Mouse (Mus musculus) hindbrain, embryonic 12.5 days (tissue): ENCODE measurements at regions not wholly inside any gene's neighbourhood (a gene's known extent, or its start where the extent isn't known, plus 50 kb on each side); places are given as distances from the start of the nearest gene placed in this dataset.

Source experiments
- ATAC-seq: fragments of 200-750 bp; cut with Nextera tagmentation; 2 replicates; pipeline ENCODE4 v1.8.0; 2017; ENCODE audit warnings: moderate TSS enrichment; ENCODE audit not compliant: low FRiP score
- H3K27ac ChIP-seq: fragments of 300-500 bp; sonication (generic); 2 replicates; pipeline ENCODE4 v1.5.1; 2016; ENCODE audit warnings: mild to moderate bottlenecking
- H3K27me3 ChIP-seq: fragments of 300-500 bp; sonication (generic); 2 replicates; pipeline ENCODE4 v1.6.1; 2016; ENCODE audit warnings: mild to moderate bottlenecking
- H3K36me3 ChIP-seq: fragments of 300-500 bp; sonication (generic); 2 replicates; pipeline ENCODE4 v1.6.1; 2016; ENCODE audit warnings: mild to moderate bottlenecking
- H3K4me1 ChIP-seq: fragments of 300-500 bp; sonication (generic); 2 replicates; pipeline ENCODE4 v1.6.1; 2016
- H3K4me2 ChIP-seq: fragments of 300-500 bp; sonication (generic); replicated peaks from 2 replicates; pipeline ENCODE4 v1.6.1; 2016; ENCODE audit warnings: mild to moderate bottlenecking
- H3K4me3 ChIP-seq: fragments of 300-500 bp; sonication (generic); 2 replicates; pipeline ENCODE4 v1.5.1; 2016; ENCODE audit warnings: mild to moderate bottlenecking
- H3K9ac ChIP-seq: fragments of 300-500 bp; sonication (generic); 2 replicates; pipeline ENCODE4 v1.6.1; 2016; ENCODE audit warnings: mild to moderate bottlenecking, moderate library complexity
- H3K9me3 ChIP-seq: fragments of 300-500 bp; sonication (generic); replicated peaks from 2 replicates; pipeline ENCODE4 v1.6.1; 2016; ENCODE audit warnings: mild to moderate bottlenecking
- WGBS: fragments of 180-500 bp; shearing (Covaris S2); methylation state at CpG from one replicate; pipeline ENCODE4 v1.1.7; 2016; 5-methylcytosine and 5-hydroxymethylcytosine counted together

- Histone ChIP-seq H3K4me1 (no peaks in the 10 kb centered on the region), H3K4me2 (no peak overlapping the region), H3K27me3 (no peaks in the 10 kb centered on the region), H3K4me3 (no peak overlapping the region), H3K9me3 (no peaks in the 10 kb centered on the region), H3K36me3 (no peaks in the 10 kb centered on the region), H3K9ac (no peak overlapping the region), H3K27ac (no peak overlapping the region)
- no peak for ATAC-seq
- WGBS, result 81% methylated on average over 6 of the region's 6 CpGs
Measured at GRCm38 (mm10) chr10:37257544-37257943, 118.8 kb upstream of the Marcks start.

- Histone ChIP-seq H3K27me3 (no peaks in the 10 kb centered on the region), H3K36me3 (no peaks in the 10 kb centered on the region), H3K9me3 (no peaks in the 10 kb centered on the region), H3K9ac (no peak overlapping the region), H3K4me3 (no peak overlapping the region), H3K4me2 (no peak overlapping the region), H3K4me1 (peaks cover 14% of the 10 kb centered on the region), H3K27ac (peak overlapping the region; percentile 66)
- ATAC-seq, result peak; percentile 77
- 27% methylated on average over 6 of the region's 6 CpGs for WGBS
Measured at GRCm38 (mm10) chr10:37250934-37251521, 112.3 kb upstream of the Marcks start.

GRCm38 (mm10) chr10:37250157-37250556 is 111.4 kb upstream of the Marcks start:
- no peak overlapping the region for H3K4me3 ChIP-seq
- H3K27ac ChIP-seq, result peak overlapping the region; percentile 66; the same call in 1 of the 2 replicates
- no peaks in the 10 kb centered on the region for H3K27me3 ChIP-seq
- no peak overlapping the region for H3K4me2 ChIP-seq
- 48% methylated on average over 2 of the region's 2 CpGs for WGBS
- no peaks in the 10 kb centered on the region for H3K36me3 ChIP-seq
- H3K4me1 ChIP-seq, result peaks cover 14% of the 10 kb centered on the region
- no peaks in the 10 kb centered on the region for H3K9me3 ChIP-seq
- H3K9ac ChIP-seq, result no peak overlapping the region
- no peak for ATAC-seq

- Histone ChIP-seq H3K27ac (no peak overlapping the region), H3K4me1 (peaks cover 14% of the 10 kb centered on the region), H3K9ac (no peak overlapping the region), H3K9me3 (no peaks in the 10 kb centered on the region), H3K27me3 (no peaks in the 10 kb centered on the region), H3K4me2 (no peak overlapping the region), H3K4me3 (no peak overlapping the region), H3K36me3 (no peaks in the 10 kb centered on the region)
- ATAC-seq, result no peak
- WGBS, result 66% methylated on average over 4 of the region's 4 CpGs
Measured at GRCm38 (mm10) chr10:37249511-37249910, 110.8 kb upstream of the Marcks start.

- Histone ChIP-seq H3K36me3 (no peaks in the 10 kb centered on the region), H3K4me3 (no peak overlapping the region), H3K27ac (no peak overlapping the region), H3K4me2 (no peak overlapping the region), H3K9ac (no peak overlapping the region), H3K4me1 (peaks cover 14% of the 10 kb centered on the region), H3K27me3 (no peaks in the 10 kb centered on the region), H3K9me3 (no peaks in the 10 kb centered on the region)
- no peak for ATAC-seq
Measured at GRCm38 (mm10) chr10:37247121-37247520, 108.4 kb upstream of the Marcks start.

GRCm38 (mm10) chr10:37243136-37243535 is 104.4 kb upstream of the Marcks start:
- no peak overlapping the region for H3K9ac ChIP-seq
- H3K4me3 ChIP-seq, result no peak overlapping the region
- WGBS, result 90% methylated on average over 2 of the region's 2 CpGs
- no peaks in the 10 kb centered on the region for H3K4me1 ChIP-seq
- H3K27me3 ChIP-seq, result no peaks in the 10 kb centered on the region
- H3K4me2 ChIP-seq, result no peak overlapping the region
- no peak for ATAC-seq
- no peak overlapping the region for H3K27ac ChIP-seq
- H3K36me3 ChIP-seq, result no peaks in the 10 kb centered on the region
- H3K9me3 ChIP-seq, result no peaks in the 10 kb centered on the region

- H3K36me3 ChIP-seq, result no peaks in the 10 kb centered on the region
- no peak for ATAC-seq
- no peak overlapping the region for H3K4me3 ChIP-seq
- no peak overlapping the region for H3K4me2 ChIP-seq
- no peaks in the 10 kb centered on the region for H3K9me3 ChIP-seq
- 60% methylated on average over 4 of the region's 4 CpGs for WGBS
- no peaks in the 10 kb centered on the region for H3K4me1 ChIP-seq
- H3K27me3 ChIP-seq, result no peaks in the 10 kb centered on the region
- H3K9ac ChIP-seq, result no peak overlapping the region
- H3K27ac ChIP-seq, result no peak overlapping the region
Measured at GRCm38 (mm10) chr10:37241821-37242263, 103.1 kb upstream of the Marcks start.

GRCm38 (mm10) chr10:37240634-37241033 is 101.9 kb upstream of the Marcks start:
- H3K27me3 ChIP-seq, result no peaks in the 10 kb centered on the region
- H3K4me2 ChIP-seq, result no peak overlapping the region
- no peak overlapping the region for H3K27ac ChIP-seq
- ATAC-seq, result no peak
- no peak overlapping the region for H3K4me3 ChIP-seq
- H3K9me3 ChIP-seq, result no peaks in the 10 kb centered on the region
- WGBS, result 72% methylated on average over 4 of the region's 4 CpGs
- H3K9ac ChIP-seq, result no peak overlapping the region
- no peaks in the 10 kb centered on the region for H3K4me1 ChIP-seq
- no peaks in the 10 kb centered on the region for H3K36me3 ChIP-seq

GRCm38 (mm10) chr10:37240201-37240600 is 101.5 kb upstream of the Marcks start:
- H3K36me3 ChIP-seq, result no peaks in the 10 kb centered on the region
- H3K9ac ChIP-seq, result no peak overlapping the region
- no peak overlapping the region for H3K4me2 ChIP-seq
- ATAC-seq, result no peak
- no peak overlapping the region for H3K4me3 ChIP-seq
- no peak overlapping the region for H3K27ac ChIP-seq
- WGBS, result 81% methylated on average over 3 of the region's 3 CpGs
- no peaks in the 10 kb centered on the region for H3K9me3 ChIP-seq
- no peaks in the 10 kb centered on the region for H3K4me1 ChIP-seq
- H3K27me3 ChIP-seq, result no peaks in the 10 kb centered on the region

GRCm38 (mm10) chr10:37236001-37236822 is 97.5 kb upstream of the Marcks start:
- no peaks in the 10 kb centered on the region for H3K27me3 ChIP-seq
- no peak for ATAC-seq

GRCm38 (mm10) chr10:37231936-37232556 is 93.3 kb upstream of the Marcks start:
- H3K27ac ChIP-seq, result 0 out of 2 replicates have a peak overlapping the region, but pooled peaks have one; percentile 13
- peak overlapping the region; percentile 44 for H3K4me2 ChIP-seq
- H3K36me3 ChIP-seq, result no peaks in the 10 kb centered on the region
- no peak overlapping the region for H3K9ac ChIP-seq
- WGBS, result 18% methylated on average over 7 of the region's 12 CpGs
- no peaks in the 10 kb centered on the region for H3K9me3 ChIP-seq
- peaks cover 11% of the 10 kb centered on the region for H3K4me1 ChIP-seq
- peak; percentile 88 for ATAC-seq
- H3K27me3 ChIP-seq, result no peaks in the 10 kb centered on the region
- no peak overlapping the region for H3K4me3 ChIP-seq

More at GRCm38 (mm10) chr10:37236001-37236822, 97.5 kb upstream of the Marcks start:
- 77% methylated on average over 4 of the region's 4 CpGs for WGBS
- Histone ChIP-seq H3K4me1 (peaks cover 11% of the 10 kb centered on the region), H3K36me3 (no peaks in the 10 kb centered on the region), H3K9me3 (no peaks in the 10 kb centered on the region), H3K4me2 (no peak overlapping the region), H3K4me3 (no peak overlapping the region), H3K9ac (no peak overlapping the region), H3K27ac (no peak overlapping the region)

- Histone ChIP-seq H3K36me3 (no peaks in the 10 kb centered on the region), H3K4me2 (no peak overlapping the region), H3K9ac (no peak overlapping the region), H3K27me3 (no peaks in the 10 kb centered on the region), H3K27ac (no peak overlapping the region), H3K9me3 (no peaks in the 10 kb centered on the region), H3K4me3 (no peak overlapping the region), H3K4me1 (peaks cover 11% of the 10 kb centered on the region)
- WGBS, result 88% methylated on average over 6 of the region's 6 CpGs
- ATAC-seq, result no peak
Measured at GRCm38 (mm10) chr10:37231159-37231558, 92.4 kb upstream of the Marcks start.
